Mouse (Mus musculus) heart, adult 2 months (tissue): Measurements from ENCODE around the gene Slc38a6.

ENCODE experiments used
- CTCF ChIP-seq: fragments of 200-600 bp; IDR thresholded peaks from 2 replicates; pipeline ENCODE4 v1.8.1; 2022; ENCODE audit warnings: antibody characterized with exemption, mild to moderate bottlenecking, moderate library complexity
- EP300 ChIP-seq: fragments of 200-500 bp; IDR thresholded peaks from 2 replicates; pipeline ENCODE4 v1.6.1; 2011; ENCODE audit warnings: low read depth, low read length, control low read depth; ENCODE audit not compliant: insufficient read depth
- POLR2A ChIP-seq: fragments of 200-500 bp; IDR thresholded peaks from 2 replicates; pipeline ENCODE4 v1.6.1; 2011; ENCODE audit warnings: mild to moderate bottlenecking, low read depth, low read length, control low read depth; ENCODE audit not compliant: insufficient read depth

DNA sequence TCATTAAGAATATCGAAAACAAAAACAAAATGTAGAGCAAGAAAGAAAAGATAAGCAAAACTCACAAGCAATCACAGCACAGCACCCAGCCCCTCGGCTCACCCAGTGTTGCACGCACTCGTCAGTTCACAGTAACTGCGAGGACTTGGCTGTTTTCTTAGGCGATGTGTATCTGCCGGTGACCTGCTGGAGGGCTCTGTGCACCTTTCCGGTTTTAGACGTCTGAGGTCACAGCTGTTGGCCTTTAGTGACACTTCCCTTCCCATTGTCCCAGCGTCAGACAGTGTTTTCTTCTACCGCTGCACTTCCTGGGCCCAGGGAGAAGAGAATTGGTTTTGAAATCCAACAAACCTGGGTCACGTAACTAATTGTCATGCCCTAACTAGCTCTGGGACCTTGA lies 58.6 kb downstream of the Slc38a6 start:
- TF ChIP-seq EP300 (peak; percentile 45; the same call in 1 of the 2 replicates), CTCF (no peak), POLR2A (no peak)
